Mouse (Mus musculus): ENCODE measurements around the gene Mvd. TPM values are rescaled to one million over a fixed set of nuclear protein-coding genes. Genes with fewer than 3 reads are reported as not detected.
A peak's percentile ranks its signal among the peaks of the same experiment; 100 is the strongest.

Mvd gene
- total and polyA plus RNA-seq, 3 experiments: 20.6 to 25.5 TPM; not detected in 1

GRCm38 (mm10) chr8:122444058-122444748, 981 bp upstream of the Mvd start:
- H3K79me2 ChIP-seq (ENCODE audit: control insufficient read depth, insufficient read depth, low read length, poor library complexity): 0 out of 2 replicates have a peak, but pooled peaks cover 3% of the 10 kb centered on the region
- TF ChIP-seq MAFK (IDR thresholded peaks at IDR 0.05; ENCODE audit: borderline replicate concordance, low read depth, low read length): no peak
- peak; percentile 83 for TF ChIP-seq SIN3A (IDR thresholded peaks at IDR 0.05; ENCODE audit: low read length)
- TF ChIP-seq TBP (IDR thresholded peaks at IDR 0.05; ENCODE audit: low read depth, low read length): 0 out of 2 replicates have a peak, but pooled peaks have one; percentile 25
- peak; percentile 22; the same call in 1 of the 2 replicates for TF ChIP-seq RCOR1 (IDR thresholded peaks at IDR 0.05; ENCODE audit: low read depth, low read length)
- no peak for TF ChIP-seq CTCF (IDR thresholded peaks at IDR 0.05 in 2 of 3, conservative IDR thresholded peaks at IDR 0.05 in 1 of 3; ENCODE audit: control insufficient read depth in 1 of 3, insufficient read depth in 1 of 3, low read depth in 2 of 3, low read length in 3 of 3, poor library complexity in 1 of 3, severe bottlenecking in 1 of 3)
- TF ChIP-seq NELFE (IDR thresholded peaks at IDR 0.05; ENCODE audit: low read depth, low read length): no peak
- TF ChIP-seq ZMIZ1 (IDR thresholded peaks at IDR 0.05; ENCODE audit: low read depth, low read length): no peak
- peak; percentile 29; the same call in 1 of the 2 replicates for TF ChIP-seq ETS1 (IDR thresholded peaks at IDR 0.05; ENCODE audit: low read depth, low read length)
- no peak for TF ChIP-seq MYB (IDR thresholded peaks at IDR 0.05; ENCODE audit: low read depth, low read length)
- TF ChIP-seq MEF2A (IDR thresholded peaks at IDR 0.05; ENCODE audit: extremely low read depth, insufficient replicate concordance, low read depth, low read length, poor library complexity, severe bottlenecking): no peak
- TF ChIP-seq SMC3 (IDR thresholded peaks at IDR 0.05; ENCODE audit: low read depth, low read length): no peak; the same call in 1 of the 2 replicates
- 0 out of 2 replicates have a peak, but pooled peaks have one; percentile 42 for TF ChIP-seq MAZ (IDR thresholded peaks at IDR 0.05; ENCODE audit: low read depth, low read length)
- TF ChIP-seq POLR2AphosphoS2 (IDR thresholded peaks at IDR 0.05; ENCODE audit: low read length): no peak
- no peak for TF ChIP-seq JUND (IDR thresholded peaks at IDR 0.05; ENCODE audit: low read depth, low read length)
- TF ChIP-seq TCF12 (IDR thresholded peaks at IDR 0.05; ENCODE audit: low read depth, low read length): 0 out of 2 replicates have a peak, but pooled peaks have one; percentile 26
- TF ChIP-seq USF2 (IDR thresholded peaks at IDR 0.05; ENCODE audit: borderline replicate concordance in 1 of 2, insufficient read depth in 1 of 2, low read depth in 1 of 2, low read length in 2 of 2): no peak
- 0 out of 2 replicates have a peak, but pooled peaks have one; percentile 20 for TF ChIP-seq NRF1 (IDR thresholded peaks at IDR 0.05; ENCODE audit: insufficient read depth, low read depth, low read length, poor library complexity, severe bottlenecking)
- TF ChIP-seq ELF1 (IDR thresholded peaks at IDR 0.05; ENCODE audit: low read depth, low read length): 0 out of 2 replicates have a peak, but pooled peaks have one; percentile 24
- TF ChIP-seq KAT2A (conservative IDR thresholded peaks at IDR 0.05; ENCODE audit: low read depth, low read length): no peak
- no peak for TF ChIP-seq CHD2 (IDR thresholded peaks at IDR 0.05; ENCODE audit: low read length)
- peak; percentile 71 for TF ChIP-seq ZNF384 (IDR thresholded peaks at IDR 0.05; ENCODE audit: low read depth, low read length)
- TF ChIP-seq BHLHE40 (IDR thresholded peaks at IDR 0.05; ENCODE audit: borderline replicate concordance, low read depth, low read length): no peak
- peak in 1 of 2 experiments; percentile 53; a peak in 3 of 4 replicates for TF ChIP-seq EP300 (IDR thresholded peaks at IDR 0.05; ENCODE audit: low read depth in 1 of 2, low read length in 2 of 2)
- TF ChIP-seq CHD1 (IDR thresholded peaks at IDR 0.05; ENCODE audit: low read depth, low read length): 0 out of 2 replicates have a peak, but pooled peaks have one; percentile 28
- no peak for TF ChIP-seq ZC3H11A (IDR thresholded peaks at IDR 0.05; ENCODE audit: low read depth, low read length)
- TF ChIP-seq POLR2A (IDR thresholded peaks at IDR 0.05; ENCODE audit: control insufficient read depth in 1 of 2, insufficient read depth in 1 of 2, low read depth in 1 of 2, low read length in 2 of 2, poor library complexity in 1 of 2): no peak; a peak in 1 of 4 replicates
- TF ChIP-seq UBTF (IDR thresholded peaks at IDR 0.05; ENCODE audit: borderline replicate concordance, insufficient read depth, low read depth, low read length): no peak
- TF ChIP-seq E2F4 (IDR thresholded peaks at IDR 0.05; ENCODE audit: borderline replicate concordance, low read depth, low read length): no peak
- peak; percentile 82 for TF ChIP-seq MXI1 (IDR thresholded peaks at IDR 0.05; ENCODE audit: low read depth, low read length)
- no peak for TF ChIP-seq POLR2AphosphoS5 (IDR thresholded peaks at IDR 0.05; ENCODE audit: borderline replicate concordance, low read depth, low read length)
- TF ChIP-seq HCFC1 (IDR thresholded peaks at IDR 0.05; ENCODE audit: low read depth, low read length): peak; percentile 71
- peak; percentile 58; the same call in 1 of the 2 replicates for TF ChIP-seq MAX (IDR thresholded peaks at IDR 0.05; ENCODE audit: low read length)
- no peak; the same call in 1 of the 2 replicates for TF ChIP-seq RAD21 (IDR thresholded peaks at IDR 0.05; ENCODE audit: low read depth, low read length)
- TF ChIP-seq TAL1 (IDR thresholded peaks at IDR 0.05; ENCODE audit: low read length): peak; percentile 68
- no peak for TF ChIP-seq ZKSCAN1 (IDR thresholded peaks at IDR 0.05; ENCODE audit: low read depth, low read length)

More at GRCm38 (mm10) chr8:122444058-122444748, 981 bp upstream of the Mvd start:
- no peaks in the 10 kb centered on the region for H3K27me3 ChIP-seq (ENCODE audit: control insufficient read depth in 1 of 2, insufficient read depth in 2 of 2, low read length in 2 of 2)
- H3K27ac ChIP-seq (ENCODE audit: control insufficient read depth, low read depth, low read length): peak overlapping the region; percentile 74
- DNase-seq (ENCODE audit: low read depth, low spot score): peak; percentile 92
- H3K4me3 ChIP-seq (ENCODE audit: control insufficient read depth in 1 of 2, insufficient read depth in 1 of 2, low read depth in 2 of 2, low read length in 2 of 2): peak overlapping the region; percentile 75 to 76
- H3K4me1 ChIP-seq (ENCODE audit: control insufficient read depth in 1 of 2, insufficient read depth in 2 of 2, low read length in 2 of 2): peaks cover 0 to 3% of the 10 kb centered on the region in 2 experiments; a peak in 1 of 4 replicates
- H3K9me3 ChIP-seq (replicated peaks; ENCODE audit: insufficient read depth, low read length): no peaks in the 10 kb centered on the region
- peak overlapping the region; percentile 76 for H3K9ac ChIP-seq (ENCODE audit: control insufficient read depth, low read depth, low read length, poor library complexity, severe bottlenecking)
- no peaks in the 10 kb centered on the region for H3K36me3 ChIP-seq (ENCODE audit: control insufficient read depth in 1 of 2, insufficient read depth in 2 of 2, low read length in 2 of 2)

Data from MEL (cell line).